Mouse (Mus musculus) gastrocnemius, postnatal 36 days (tissue): ENCODE results near the gene Smyd2. TPM values are rescaled to one million over a fixed set of nuclear protein-coding genes. Genes with fewer than 3 reads are reported as not detected.
A peak's percentile ranks its signal among the peaks of the same experiment; 100 is the strongest.

ENCODE experiments used
- DNase-seq, 2 experiments: peaks; one replicate each; pipeline ENCODE4 v3.0.0; 2022
- intact Hi-C: fragments of 180-260 bp; cut with DNase I; formaldehyde crosslinking; loops from one replicate; pipeline ENCODE4 v1.15.1; 2025
- total RNA-seq, 2 experiments: library from RNA; stranded (reverse); gene quantifications; 2 replicates each; pipeline ENCODE4 v1.2.3; 2021

Gene Smyd2
- total RNA-seq, 2 experiments from 2014 or later, result 276 to 290 TPM

- intact Hi-C loops, result no loop called here
- DNase-seq, result peak in 1 of 2 experiments; percentile 20
Observed at GRCm38 (mm10) chr1:189920701-189921567, 1.2 kb downstream of the Smyd2 start.

DNA sequence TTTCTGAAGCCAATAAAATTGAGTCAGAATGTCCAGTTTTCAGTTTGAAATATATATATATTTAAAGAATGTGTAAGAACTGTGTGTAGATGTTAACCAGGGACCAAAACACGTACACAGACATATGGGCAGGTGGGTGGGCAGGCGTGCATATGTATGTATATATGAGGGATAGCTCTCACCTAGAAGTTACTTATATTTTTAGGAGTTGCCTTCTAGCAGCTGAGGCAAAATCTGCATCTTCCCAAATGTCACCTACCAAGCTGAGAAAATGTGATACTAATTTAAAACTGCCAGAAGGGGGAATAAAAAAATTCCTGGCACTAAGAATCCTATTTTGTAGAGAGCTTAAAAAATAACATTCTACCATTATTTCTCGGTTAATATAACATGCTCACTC is 2.4 kb downstream of the Smyd2 start:
- DNase-seq, result no peak
- intact Hi-C loops, result no loop called here

- DNase-seq, result no peak
- intact Hi-C loops, result no loop called here
Observed at GRCm38 (mm10) chr1:189917126-189917500, 5.0 kb downstream of the Smyd2 start.

DNA sequence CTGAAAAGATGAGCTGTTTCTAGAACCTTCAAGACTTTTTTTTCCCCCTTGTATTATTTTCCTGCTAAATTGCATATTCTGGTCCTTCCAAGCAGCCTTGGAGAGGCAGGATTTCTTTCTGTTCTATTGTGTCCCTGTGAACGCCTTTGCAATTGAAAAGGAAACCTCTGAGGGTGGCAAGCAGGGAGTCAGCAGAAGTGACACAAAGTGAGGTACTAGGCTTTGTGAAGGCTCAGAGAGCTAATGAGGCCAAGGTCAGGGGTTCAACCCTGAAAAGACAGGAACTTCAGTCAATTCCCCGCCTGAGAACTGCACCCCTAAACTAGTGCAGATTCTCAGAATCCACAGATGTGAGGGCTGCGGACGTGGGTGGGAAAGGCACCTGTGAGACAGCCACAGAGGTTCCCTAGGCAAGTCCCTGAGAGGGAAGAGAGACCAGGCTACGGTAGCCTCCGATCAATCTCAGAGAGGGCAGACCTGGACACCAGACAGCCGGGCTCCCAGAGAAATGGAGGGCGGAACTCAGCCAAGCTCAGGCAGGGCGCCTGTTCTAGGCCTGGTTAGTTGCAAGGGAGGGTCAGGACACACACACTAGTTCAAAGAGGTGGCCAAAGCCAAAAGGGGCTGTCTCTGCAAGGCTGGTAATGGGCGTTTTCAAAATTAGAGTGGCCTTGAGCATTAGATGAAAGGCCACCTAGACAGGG is 5.6 kb downstream of the Smyd2 start:
- no peak for DNase-seq
- intact Hi-C loops, result no loop called here

- no peak for DNase-seq
- intact Hi-C loops, result no loop called here
Observed at GRCm38 (mm10) chr1:189913093-189913760, 8.9 kb downstream of the Smyd2 start.

DNA sequence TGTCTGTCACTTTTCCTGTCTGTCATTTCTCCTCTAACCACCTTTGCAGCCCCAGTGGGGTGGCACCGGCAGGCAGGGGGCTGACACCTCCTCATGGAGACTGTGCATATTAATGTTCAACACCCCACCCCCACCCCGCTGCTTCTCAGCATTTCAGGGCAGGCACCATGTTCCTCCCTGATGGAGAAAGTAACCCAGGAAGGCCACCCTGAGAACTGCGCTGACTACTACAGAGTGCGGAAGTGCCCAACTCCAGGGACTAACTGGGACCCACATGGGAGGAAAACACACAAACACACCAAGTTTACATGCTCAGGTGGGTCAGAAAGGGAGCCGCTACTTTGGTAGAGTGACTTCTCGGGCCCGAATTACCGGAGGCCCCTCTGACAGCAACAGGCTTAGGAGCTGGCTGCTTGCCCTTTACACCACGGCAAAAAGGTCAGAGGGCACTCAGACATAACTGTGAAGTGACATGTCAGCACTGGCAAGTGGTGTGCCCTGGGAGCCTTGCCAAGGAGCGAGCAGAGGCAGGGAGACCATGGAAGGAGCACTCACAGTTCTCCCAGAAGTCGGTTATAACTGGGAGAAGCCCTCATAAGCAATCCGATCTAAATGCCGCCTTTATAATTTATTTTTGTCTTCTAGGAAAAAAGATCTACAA is 11.3 kb downstream of the Smyd2 start:
- peak; percentile 68 to 74 for DNase-seq
- intact Hi-C loops, result no loop called here

DNA sequence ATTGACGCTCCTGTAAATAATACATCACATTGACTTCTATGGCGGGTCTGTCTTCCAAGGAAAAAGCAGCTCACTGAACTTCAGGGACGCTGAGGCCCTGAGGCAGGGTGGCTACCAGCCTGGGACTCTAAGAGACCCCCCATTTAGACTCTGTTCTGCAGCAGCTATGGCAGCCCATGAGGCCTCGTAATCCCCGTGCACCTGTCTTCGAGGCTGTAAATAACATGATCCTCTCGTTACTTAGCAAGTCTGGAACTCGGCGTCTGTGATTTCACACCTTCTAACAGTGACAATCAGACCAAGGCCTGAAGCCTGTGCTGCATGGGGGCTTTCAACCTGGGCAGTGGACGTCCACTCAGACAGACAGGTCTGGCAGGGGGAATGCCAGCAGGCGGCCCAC is 19.0 kb downstream of the Smyd2 start:
- intact Hi-C loops, result no loop called here
- no peak for DNase-seq

DNA sequence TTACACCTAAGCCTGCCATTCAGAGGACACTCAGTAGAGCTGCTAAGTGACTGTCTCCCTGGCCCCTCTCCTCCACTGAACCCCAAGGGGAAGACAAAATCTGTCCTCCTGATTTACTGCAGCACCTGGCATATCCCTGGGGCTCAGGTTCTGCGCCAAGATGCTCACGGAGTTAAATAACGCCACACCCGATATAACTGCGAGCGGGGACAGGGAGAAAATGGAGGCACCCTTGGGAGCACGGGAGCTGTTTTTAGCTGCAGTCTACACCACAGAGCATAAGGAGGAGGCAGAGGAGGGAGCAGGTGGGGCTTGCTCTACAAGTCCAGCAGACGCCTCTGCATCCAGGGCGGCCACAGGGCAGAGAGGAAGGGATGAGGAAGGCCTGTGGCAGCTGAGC is 19.8 kb downstream of the Smyd2 start:
- intact Hi-C loops, result loop anchor here (1.0 kb wide), 1 partner anchor 20 kb away; the partner anchor contains the start of gene Smyd2
- peak in 1 of 2 experiments; percentile 36 for DNase-seq

DNA sequence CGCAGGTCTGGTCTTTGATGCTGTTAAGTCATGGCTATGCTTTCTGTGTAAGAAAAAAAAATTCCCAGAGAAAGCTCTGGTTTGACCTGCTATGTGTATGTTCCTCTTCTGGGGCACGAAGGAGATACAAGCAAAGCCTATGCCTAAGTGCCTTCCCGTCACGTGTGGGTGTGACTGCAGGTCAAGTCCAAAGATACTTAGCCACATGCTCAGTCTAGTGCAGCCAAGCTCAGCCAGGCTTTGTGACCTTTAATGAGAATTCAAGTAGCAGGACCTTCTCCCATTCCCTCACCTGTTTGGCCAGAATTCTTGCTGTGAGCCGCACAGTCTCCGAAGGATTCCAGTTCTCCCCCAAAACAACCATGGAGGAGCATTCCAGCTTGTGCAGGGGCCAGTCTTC is 22.6 kb downstream of the Smyd2 start:
- no peak for DNase-seq
- intact Hi-C loops, result no loop called here

DNA sequence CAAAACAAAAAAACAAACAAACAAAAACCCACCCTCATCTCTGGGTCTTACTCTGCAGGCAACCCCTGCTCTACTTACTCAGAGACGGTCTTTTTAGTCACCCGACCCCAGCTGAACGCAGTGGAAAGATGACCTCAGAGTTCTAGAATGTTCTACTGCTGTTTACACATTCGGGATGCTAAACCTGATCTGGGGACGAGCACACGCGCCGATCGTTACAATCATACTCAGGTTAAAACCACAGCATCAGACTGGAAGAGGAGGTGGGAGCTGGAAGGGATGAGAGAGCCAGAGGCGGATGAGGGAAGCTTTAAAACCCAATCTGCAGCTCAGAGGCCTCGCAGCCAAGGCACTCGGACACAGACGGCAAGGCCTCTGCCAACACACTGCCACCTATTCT is 23.5 kb downstream of the Smyd2 start:
- intact Hi-C loops, result no loop called here
- DNase-seq, result no peak

GRCm38 (mm10) chr1:189897861-189898260 is 24.3 kb downstream of the Smyd2 start:
- intact Hi-C loops, result no loop called here
- no peak for DNase-seq

GRCm38 (mm10) chr1:189894191-189894590 is 28.0 kb downstream of the Smyd2 start:
- intact Hi-C loops, result loop anchor here (2.0 kb wide), 1 partner anchor 31 kb away; no protein-coding TSS in a partner anchor
- DNase-seq, result no peak

DNA sequence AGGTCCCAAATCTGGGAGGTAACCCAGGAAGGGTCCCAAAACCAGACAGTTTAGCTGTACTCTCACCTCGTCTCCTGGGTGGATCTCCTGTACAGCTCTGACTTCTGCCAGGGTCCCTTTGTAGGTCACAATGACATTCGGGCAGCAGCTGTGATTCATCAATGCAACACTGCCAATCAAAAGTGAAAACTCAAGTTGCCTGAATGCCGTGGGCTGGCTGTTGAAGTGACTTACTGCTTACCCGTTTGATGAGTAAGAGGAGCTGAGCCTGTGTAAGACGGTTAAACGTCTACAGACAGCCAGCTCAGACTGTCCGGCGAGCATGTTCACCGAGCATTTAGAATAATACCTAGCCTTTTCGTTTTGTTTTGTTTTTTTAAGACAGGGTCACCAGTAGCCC is 33.4 kb downstream of the Smyd2 start:
- intact Hi-C loops, result no loop called here
- DNase-seq, result no peak

- intact Hi-C loops, result loop anchor here (1.0 to 2.0 kb wide), 2 partner anchors 39 to 85 kb away; no protein-coding TSS in a partner anchor
Observed at GRCm38 (mm10) chr1:189887518-189887917, 34.6 kb downstream of the Smyd2 start.

DNA sequence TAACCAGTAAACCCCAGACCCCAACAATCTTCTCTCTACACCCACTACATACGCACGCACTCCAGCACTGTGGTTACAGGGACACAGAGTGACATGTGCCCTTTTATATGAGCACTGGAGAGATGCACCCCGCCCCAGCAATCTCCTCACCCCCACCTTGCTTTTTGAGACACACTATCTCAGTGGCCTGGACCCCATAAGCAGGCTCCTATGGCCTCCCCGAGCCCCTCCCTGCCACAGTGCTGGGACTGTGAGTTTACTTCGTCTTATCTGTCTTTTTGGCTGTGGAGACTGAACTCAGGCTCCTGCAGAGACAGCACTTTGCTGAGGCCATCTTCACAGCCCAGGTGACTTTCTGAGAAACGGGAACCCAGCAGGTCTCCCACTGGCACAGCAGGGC is 36.2 kb downstream of the Smyd2 start:
- no peak for DNase-seq
- intact Hi-C loops, result loop anchor here (2.0 kb wide), 1 partner anchor 41 kb away; no protein-coding TSS in a partner anchor

More at GRCm38 (mm10) chr1:189887518-189887917, 34.6 kb downstream of the Smyd2 start:
- peak; percentile 51 to 53 for DNase-seq

GRCm38 (mm10) chr1:189884951-189885350 is 37.2 kb downstream of the Smyd2 start:
- intact Hi-C loops, result no loop called here
- no peak for DNase-seq

DNA sequence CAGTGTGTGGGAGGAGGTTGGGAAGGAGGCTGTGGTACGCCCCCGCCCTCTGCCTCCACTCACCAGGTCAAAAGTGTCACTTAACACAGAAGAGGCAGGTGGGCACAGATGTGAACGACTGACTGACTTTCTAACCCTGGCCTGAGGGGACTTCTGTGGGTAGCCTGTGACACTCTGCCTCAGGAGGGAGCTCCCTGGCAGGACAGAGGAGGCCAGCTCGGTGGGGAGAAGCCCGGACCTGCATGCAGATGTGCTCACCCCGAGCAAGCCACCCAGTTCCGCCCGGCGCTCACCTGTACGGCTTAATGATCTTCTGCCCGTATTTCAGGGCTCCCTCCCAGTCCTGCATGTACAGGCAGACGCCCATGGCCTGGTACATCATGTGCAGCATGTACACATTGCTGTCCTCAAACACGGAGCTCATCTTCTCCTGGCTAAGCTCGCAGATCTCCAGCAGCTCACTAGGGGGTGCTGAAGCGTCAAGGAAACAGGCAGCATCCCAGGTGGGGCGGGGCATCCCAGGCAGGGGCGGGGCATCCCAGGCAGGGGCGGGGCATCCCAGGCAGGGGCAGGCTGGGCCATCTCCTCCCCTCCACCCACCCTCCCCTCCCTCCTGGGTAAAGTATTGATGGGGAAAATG is 38.5 kb downstream of the Smyd2 start:
- intact Hi-C loops, result loop anchor here (2.0 kb wide), 1 partner anchor 181 kb away; no protein-coding TSS in a partner anchor
- peak in 1 of 2 experiments; percentile 61 for DNase-seq

DNA sequence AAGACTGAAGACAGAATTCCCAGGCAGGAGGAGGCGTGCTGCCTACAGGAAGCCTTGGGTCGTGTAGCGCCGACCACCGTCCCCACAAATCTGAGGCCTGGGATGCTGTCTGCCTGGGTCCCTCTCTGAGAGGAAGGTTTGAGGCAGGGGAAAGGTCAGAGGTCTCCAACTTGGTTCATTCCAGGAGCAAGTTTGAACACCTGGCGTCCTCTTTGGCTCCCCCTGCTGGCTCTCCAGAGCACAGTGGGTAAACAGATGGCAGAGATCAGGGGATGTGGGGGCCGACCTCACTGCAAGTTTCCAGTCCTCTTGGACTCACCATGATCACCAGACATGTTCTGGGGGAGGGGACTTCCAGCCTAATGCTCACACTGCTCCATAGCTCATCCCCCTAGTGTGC is 39.3 kb downstream of the Smyd2 start:
- intact Hi-C loops, result loop anchor here (2.0 kb wide), 1 partner anchor 180 kb away; no protein-coding TSS in a partner anchor
- DNase-seq, result peak; percentile 39 to 40

DNA sequence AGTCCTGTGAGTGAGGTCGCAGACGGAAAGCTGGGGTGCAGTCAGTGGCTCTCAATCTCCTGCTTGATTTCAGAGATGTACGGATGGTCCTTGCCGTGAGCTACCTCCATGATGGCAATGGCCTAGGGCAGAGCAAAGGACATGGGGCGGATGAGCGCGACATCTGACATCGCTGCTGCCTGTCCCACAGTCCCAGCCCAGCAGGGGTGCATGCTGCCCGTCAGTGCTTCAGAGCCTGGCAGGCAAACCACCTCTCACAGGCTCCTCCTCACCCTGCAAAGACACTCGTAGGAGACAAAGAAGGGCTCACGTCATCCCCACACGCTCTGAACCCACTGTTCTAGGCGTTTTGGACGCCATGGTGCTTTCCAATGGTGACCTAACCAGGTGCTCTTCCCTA is 41.4 kb downstream of the Smyd2 start:
- intact Hi-C loops, result no loop called here
- DNase-seq, result no peak

- DNase-seq, result no peak
- intact Hi-C loops, result no loop called here
Observed at GRCm38 (mm10) chr1:189879965-189880364, 42.2 kb downstream of the Smyd2 start.
